Mouse (Mus musculus): ENCODE measurements around the gene Plekha8. TPM values are rescaled to one million over a fixed set of nuclear protein-coding genes. Genes with fewer than 3 reads are reported as not detected.

Gene Plekha8
- total RNA-seq, 2 experiments from 2014 or later: 10.8 to 13.4 TPM

DNA sequence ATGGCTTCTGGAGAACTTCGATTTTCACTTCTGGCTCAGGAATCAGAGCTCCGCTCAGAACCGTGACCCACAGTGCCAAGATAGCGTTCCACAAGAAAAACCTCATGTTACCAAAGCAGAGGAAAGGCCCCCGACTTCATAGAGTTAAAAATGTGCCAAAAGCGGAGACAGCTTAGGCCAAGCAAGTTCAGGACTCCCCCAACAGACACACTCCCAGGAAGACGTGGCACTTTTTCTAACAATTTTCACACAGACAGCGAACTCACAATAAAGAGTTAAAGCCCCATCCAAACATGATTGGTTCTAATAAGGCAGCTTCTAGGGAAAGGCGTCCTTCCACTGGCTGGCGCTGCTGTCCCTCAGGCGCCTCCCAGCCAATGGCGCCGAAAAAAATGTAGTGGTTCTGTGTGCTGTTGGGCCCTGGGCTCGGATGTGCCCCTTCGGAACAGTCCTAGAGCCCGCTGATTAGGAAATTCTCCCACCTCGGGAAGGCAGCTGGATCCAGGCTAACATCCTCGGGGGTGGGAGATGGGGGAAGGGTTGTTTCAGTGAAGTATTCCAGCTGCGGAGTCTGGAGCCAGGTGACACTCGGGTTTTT is 1.9 kb upstream of the Plekha8 start:
- TF ChIP-seq CTCF (conservative IDR thresholded peaks at IDR 0.05): peak; percentile 28
- peak; percentile 91 to 95 for DNase-seq (ENCODE audit: low spot score in 2 of 2)
- Histone ChIP-seq H3K4me3 (peak overlapping the region; percentile 70), H3K27ac (peak overlapping the region; percentile 87)

DNA sequence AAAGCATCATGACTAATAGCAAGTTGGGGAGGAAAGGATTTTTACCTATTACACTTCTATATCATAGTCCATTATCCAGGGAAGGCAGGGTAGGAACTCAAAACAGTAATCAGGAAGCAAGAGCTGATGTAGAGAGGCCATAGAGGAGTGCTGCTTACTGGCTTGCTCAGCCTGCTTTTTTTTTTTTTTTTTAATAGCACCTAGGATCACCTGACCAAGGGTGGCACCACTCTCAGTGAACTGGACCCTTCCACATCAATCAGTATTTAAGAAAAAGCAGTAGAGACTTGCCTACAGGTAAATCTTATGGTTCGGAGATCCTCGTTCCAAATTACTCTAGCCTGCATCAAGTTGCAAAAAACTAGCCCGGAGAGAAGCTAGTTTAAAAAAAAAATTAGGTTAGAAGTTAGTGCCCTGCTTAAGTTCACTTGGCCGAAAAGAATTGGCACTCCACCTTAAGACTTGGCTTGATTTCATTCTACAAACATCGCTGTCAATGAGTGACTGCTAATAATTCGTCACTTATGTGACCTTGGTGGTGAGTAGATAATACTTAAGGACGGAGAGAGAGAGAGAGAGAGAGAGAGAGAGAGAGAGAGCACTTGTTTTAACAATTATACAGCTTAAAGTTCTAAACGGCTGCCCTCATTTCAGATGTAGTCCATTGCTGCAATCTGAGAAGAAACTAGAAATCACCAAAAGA is 994 bp upstream of the Plekha8 start:
- TF ChIP-seq CTCF (conservative IDR thresholded peaks at IDR 0.05): no peak
- peak overlapping the region; percentile 70 for H3K4me3 ChIP-seq
- no peak for DNase-seq (ENCODE audit: low spot score in 2 of 2)
- H3K27ac ChIP-seq: peak overlapping the region; percentile 87

DNA sequence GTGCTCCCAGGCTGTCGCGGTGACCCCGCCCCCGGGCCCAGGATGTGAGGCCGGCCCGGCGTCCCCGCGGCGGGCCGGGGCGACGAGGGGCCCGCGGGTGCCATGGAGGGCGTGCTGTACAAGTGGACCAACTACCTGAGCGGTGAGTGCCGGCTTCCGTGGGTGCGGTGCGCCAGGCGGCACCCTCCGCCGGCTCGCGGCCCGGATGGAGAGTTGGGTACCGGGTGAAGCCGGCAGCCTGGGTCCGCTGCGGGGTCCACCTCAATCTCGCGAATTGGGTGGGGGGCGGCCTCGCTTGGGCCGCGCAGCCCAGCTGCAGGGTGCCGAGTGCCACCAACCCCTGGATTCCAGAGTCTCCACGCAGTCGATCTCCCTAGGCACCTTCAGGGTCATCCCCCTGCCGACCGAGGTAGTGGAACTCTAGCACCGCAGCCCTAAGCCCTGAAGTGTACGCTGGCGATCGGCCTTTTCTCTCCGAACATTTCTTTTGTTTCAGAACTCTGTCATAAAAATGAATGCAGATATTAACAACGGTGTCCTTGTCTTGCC is 493 bp downstream of the Plekha8 start:
- Histone ChIP-seq H3K4me3 (peak overlapping the region; percentile 75), H3K27ac (peak overlapping the region; percentile 82)
- no peak for DNase-seq (ENCODE audit: low spot score in 2 of 2)
- no peak for TF ChIP-seq CTCF (conservative IDR thresholded peaks at IDR 0.05)

DNA sequence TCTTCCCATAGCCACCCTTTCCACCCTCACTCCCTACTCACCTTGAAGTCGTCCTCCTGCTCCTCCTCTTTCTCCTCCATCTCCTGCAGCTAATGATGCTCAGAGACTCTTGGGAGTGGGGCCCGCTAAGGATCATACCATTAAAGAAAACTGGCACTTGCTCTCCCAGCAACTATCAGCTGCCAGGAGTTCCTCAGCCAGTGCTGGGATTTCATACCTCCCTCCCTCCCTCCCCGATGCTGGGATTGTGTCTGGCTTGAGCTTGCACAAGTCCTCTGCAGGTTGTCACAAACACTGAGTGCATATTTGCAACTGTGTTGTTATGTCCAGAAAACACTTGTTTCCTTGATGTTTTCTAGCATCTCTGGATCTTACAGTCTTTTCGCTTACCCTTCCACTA is 2.3 kb downstream of the Plekha8 start, which contains the start of gene Fkbp14:
Gene Fkbp14, minus strand, starts transcription at position 101 of the 400 bp plus-strand sequence.
- 0 out of 2 replicates have a peak within 1 kb of the TSS, but pooled peaks have one; percentile 18 for H3K27ac ChIP-seq
- DNase-seq (ENCODE audit: low spot score in 2 of 2): no peak
- H3K4me3 ChIP-seq: peak within 1 kb of the TSS; percentile 75; the same call in 1 of the 2 replicates
- TF ChIP-seq CTCF (conservative IDR thresholded peaks at IDR 0.05): no peak

DNA sequence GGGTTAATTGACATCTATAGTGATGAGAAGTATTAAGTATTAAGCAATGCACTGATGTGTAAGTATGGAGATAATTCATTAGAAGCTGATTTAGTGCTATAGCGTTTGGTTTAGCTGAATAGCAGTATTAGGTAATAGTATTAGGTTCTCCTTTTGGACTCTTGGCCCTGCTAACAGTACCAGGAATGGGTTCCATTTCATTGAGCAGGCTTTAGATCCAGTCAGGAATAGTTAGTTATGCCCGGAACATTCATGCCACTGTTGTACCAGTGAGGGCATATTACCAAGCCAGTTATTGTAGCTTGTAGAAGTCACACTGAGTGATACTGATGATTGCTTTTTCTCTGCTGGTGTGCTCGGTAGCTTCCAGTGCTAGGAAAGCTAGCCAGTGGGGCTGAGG is 2.8 kb downstream of the Plekha8 start:
- H3K27ac ChIP-seq: no peak overlapping the region
- no peak for TF ChIP-seq CTCF (conservative IDR thresholded peaks at IDR 0.05)

DNA sequence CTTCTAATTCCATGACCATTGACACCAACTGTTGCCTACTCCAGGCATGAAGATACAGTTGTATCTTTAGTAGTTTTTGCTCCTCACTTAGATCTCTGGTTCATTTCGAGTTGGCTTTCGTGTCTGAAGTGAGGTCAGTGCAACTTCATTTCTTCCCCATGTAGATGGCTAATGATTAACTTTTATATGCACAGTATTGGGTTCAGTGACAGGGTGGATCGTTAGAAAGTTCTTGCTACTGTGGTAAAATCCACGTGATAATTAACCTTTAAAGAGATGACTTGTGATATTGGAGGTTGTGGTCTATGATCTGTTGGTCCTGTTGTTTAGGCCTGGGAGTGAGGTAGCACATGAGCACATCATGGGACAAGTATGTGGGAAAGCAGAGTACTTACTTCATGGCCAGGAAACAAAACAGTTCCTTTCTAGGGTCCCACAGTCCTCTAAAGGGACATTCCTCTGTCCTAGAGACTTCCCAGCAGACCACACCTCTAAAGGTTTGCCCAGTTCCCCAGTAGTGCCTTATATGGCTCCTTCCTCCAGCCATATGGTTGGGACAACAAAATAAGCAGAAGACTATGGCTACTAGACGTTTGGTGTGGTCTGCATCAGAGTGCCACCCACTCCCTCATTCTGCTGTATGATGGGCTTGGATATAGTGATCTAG is 5.9 kb downstream of the Plekha8 start:
- DNase-seq (ENCODE audit: low spot score in 2 of 2): no peak
- no peak overlapping the region for H3K4me3 ChIP-seq
- H3K27ac ChIP-seq: no peak overlapping the region
- TF ChIP-seq CTCF (conservative IDR thresholded peaks at IDR 0.05): no peak

More for the DNA sequence above, 2.8 kb downstream of the Plekha8 start:
- no peak overlapping the region for H3K4me3 ChIP-seq
- DNase-seq (ENCODE audit: low spot score in 2 of 2): no peak

DNA sequence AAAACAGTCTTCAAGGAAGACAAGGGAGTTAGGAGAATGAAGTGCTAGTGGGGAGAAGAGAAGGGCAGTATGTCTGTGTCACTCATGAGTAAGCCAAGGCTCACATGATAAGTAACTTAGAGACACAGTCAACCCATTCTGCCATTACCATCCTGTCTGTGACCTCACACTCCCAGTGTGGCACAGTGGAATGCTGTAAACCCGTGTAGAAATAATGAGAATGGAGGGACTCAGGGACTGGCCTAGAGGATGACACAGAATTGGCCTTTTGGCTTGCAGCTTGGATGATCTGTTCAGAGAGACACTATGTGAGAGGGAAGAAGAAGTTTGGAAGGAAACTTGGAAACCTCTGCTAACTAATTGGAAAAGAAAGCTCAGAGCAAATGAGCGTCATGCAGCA is 8.0 kb downstream of the Plekha8 start:
- TF ChIP-seq CTCF (conservative IDR thresholded peaks at IDR 0.05): no peak
- DNase-seq (ENCODE audit: low spot score in 2 of 2): no peak
- Histone ChIP-seq H3K27ac (no peak overlapping the region), H3K4me3 (no peak overlapping the region)

DNA sequence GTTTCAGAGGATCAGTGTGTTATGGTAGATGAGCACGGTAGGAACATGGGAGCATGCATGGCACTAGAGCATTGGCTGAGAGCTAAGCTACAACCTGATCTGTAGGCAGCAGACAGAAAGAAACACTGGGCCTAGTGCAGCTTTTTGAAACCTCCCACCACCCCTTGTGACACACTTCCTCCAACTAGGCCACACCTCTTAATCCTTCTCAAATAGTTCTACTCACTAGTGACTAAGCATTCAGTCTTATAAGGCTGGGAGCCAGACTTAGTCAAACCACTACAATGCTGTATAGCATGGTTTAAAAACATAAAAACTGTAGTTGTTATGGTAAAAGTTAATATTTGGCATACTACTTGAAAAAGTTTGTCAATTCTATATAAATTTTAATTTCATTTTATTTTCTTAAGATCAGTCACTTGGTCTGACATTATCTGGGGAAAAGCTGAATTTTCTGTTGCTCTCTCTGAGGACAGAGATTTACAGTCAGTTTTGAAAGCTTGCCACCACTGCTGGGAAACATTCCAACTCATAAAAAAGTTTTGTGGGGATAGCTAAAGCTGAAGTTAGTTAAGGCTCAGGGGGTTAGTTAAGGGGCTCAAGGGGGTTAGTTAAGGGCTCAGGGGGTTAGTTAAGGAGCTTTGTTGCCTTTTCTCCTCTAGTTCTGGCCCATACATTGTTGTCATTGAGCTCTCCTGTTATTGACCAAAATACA is 9.2 kb downstream of the Plekha8 start:
- TF ChIP-seq CTCF (conservative IDR thresholded peaks at IDR 0.05): no peak
- DNase-seq (ENCODE audit: low spot score in 2 of 2): no peak
- Histone ChIP-seq H3K27ac (no peak overlapping the region), H3K4me3 (no peak overlapping the region)

DNA sequence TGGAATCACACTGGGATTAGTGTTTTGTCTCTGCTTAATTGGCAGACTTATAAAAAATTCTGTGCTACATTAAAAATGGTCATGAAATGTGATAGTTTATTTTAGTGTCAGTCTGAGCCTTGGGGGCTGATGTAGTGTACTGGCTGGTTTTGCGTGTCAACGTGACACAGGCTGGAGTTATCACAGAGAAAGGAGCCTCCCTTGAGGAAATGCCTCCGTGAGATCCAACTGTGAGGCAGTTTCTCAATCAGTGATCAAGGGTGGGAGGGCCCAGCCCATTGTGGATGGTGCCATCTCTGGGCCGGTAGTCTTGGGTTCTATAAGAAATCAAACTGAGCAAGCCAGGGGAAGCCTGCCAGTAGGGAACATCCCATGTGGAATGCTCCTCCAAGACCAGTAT is 11.3 kb downstream of the Plekha8 start:
- DNase-seq (ENCODE audit: low spot score in 2 of 2): no peak
- TF ChIP-seq CTCF (conservative IDR thresholded peaks at IDR 0.05): no peak
- no peak overlapping the region for H3K27ac ChIP-seq
- no peak overlapping the region for H3K4me3 ChIP-seq

DNA sequence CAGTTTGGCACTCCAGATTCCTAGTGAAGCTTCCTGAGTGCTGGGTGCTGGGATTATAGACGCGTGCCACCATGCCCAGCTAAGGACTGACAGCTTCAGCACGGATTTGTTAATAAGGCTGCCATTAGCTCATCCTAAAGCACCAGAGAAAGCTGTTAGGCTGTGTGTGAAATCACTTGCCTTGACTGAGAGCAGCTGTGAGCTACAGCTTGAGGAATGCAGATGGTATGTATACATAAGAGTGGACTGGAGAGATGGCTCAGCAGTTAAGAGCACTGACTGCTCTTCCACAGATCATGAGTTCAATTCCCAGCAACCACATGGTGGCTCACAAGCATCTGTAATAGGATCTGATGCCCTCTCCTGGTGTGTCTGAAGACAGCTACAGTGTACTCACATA is 22.5 kb downstream of the Plekha8 start:
- no peak overlapping the region for H3K27ac ChIP-seq
- no peak overlapping the region for H3K4me3 ChIP-seq
- peak; percentile 56 for TF ChIP-seq CTCF (conservative IDR thresholded peaks at IDR 0.05)
- peak in 1 of 2 experiments; percentile 7 for DNase-seq (ENCODE audit: low spot score in 2 of 2)

DNA sequence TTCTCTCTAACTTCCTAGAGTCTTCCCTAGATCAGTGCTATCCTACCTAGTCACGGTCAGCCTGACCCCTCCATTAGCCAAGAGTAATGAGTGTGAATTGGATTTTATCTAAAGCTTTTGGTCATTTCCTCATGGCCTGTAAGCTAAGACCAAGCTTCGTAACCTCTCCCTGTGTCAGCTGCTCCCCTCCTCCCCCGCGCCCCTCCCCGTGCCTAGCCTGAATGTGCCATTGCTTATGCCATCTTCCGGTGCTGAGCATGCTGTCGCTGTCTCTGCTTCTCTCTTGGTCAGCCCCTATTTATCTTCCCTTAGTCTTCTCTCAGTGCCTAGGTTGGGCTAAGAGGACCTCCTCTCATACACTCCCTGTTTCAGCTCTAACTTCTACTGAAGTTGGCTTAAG is 24.6 kb downstream of the Plekha8 start:
- H3K27ac ChIP-seq: no peak overlapping the region
- no peak for DNase-seq (ENCODE audit: low spot score in 2 of 2)
- TF ChIP-seq CTCF (conservative IDR thresholded peaks at IDR 0.05): no peak
- H3K4me3 ChIP-seq: no peak overlapping the region

DNA sequence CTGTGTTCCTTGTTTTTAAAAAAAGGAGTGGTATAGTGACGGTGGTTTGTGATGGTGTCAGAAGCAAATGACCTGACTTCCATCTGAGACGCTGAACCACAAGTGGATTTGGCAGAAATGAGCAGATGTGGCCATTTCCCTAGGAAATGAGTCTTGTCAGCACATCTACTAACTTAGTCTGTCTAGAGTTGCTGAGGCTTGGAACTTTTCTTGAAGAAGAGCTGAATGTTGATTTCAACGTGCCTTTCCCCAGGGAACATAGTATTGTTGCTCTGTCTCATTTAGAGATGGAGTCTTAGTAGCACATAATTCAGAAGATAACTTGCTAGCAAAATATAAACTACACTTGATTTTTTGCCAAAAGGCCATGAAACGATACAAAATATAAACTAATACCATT is 25.4 kb downstream of the Plekha8 start:
- Histone ChIP-seq H3K27ac (no peak overlapping the region), H3K4me3 (no peak overlapping the region)
- TF ChIP-seq CTCF (conservative IDR thresholded peaks at IDR 0.05): no peak
- no peak for DNase-seq (ENCODE audit: low spot score in 2 of 2)

DNA sequence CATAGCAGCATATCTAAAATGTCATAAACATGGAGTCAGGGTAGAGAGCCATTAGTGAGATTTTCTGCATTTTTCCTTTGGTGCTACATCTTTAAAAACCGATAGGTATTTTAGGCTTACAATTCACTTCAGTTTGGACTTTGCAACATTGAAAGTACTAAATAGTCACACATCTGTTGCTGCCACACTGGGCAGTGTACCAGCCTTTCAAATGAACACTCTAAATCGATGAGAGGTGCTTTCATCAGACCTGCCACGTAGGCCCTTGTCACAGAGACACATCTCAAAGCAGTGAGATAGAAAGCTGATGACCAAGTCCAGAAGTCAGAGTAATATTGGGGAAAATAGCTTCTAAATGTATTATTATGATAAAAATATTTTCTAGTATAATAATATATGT is 33.5 kb downstream of the Plekha8 start:
- TF ChIP-seq CTCF (conservative IDR thresholded peaks at IDR 0.05): no peak
- H3K27ac ChIP-seq: no peak overlapping the region
- DNase-seq (ENCODE audit: low spot score in 2 of 2): no peak
- no peak overlapping the region for H3K4me3 ChIP-seq
